25 mouse cellular contexts compared by ENCODE assay signal in genomic region chr5:71972831-71973230, GRCm38 (mm10).
DNase-seq lines count a peak whose midpoint lies in the region; ATAC-seq and TF ChIP-seq lines count a peak whose summit lies in the region.
"Had no signal": no experiment of that assay in that cellular context is flagged by ENCODE, and none has a peak within 500 bp of the region (broad histone marks: within the 10 kb centered on the region; RNA-seq: fewer than 3 reads in every experiment).

No protein-coding gene starts in this region.

- no peaks in the 10 kb centered on the region for H3K9me3 ChIP-seq in midbrain, embryonic 13.5 days
- no peaks in the 10 kb centered on the region for H3K9me3 ChIP-seq in midbrain, embryonic 11.5 days (ENCODE audit: control insufficient read depth, low read length)
- H3K9me3 ChIP-seq: forebrain, embryonic 12.5 days; hindbrain, embryonic 15.5 days had no signal

- peak overlapping the region; percentile 30; the same call in 1 of the 2 replicates for H3K27ac ChIP-seq in midbrain, embryonic 13.5 days
- no peak overlapping the region for H3K27ac ChIP-seq in midbrain, embryonic 11.5 days (ENCODE audit: low read depth, low read length)
- peak overlapping the region; percentile 94 for H3K27ac ChIP-seq in cortical plate, adult 2 months (ENCODE audit: insufficient read depth, low read length)
- H3K27ac ChIP-seq: forebrain, embryonic 12.5 days; gastrocnemius, adult 2 months; hindbrain, embryonic 15.5 days; kidney, postnatal 0 days; stomach, postnatal 0 days had no signal

- no peak for TF ChIP-seq POLR2A in cortical plate, adult 2 months (IDR thresholded peaks at IDR 0.05; ENCODE audit: extremely low read depth, insufficient read depth, low read length)

- H3K36me3 ChIP-seq in midbrain, embryonic 13.5 days: no peaks in the 10 kb centered on the region
- no peaks in the 10 kb centered on the region for H3K36me3 ChIP-seq in midbrain, embryonic 11.5 days (ENCODE audit: control insufficient read depth, insufficient read depth, low read length)
- H3K36me3 ChIP-seq: forebrain, embryonic 12.5 days; hindbrain, embryonic 15.5 days had no signal

- peaks cover 30% of the 10 kb centered on the region for H3K4me1 ChIP-seq in midbrain, embryonic 13.5 days (replicated peaks)
- H3K4me1 ChIP-seq in midbrain, embryonic 11.5 days (ENCODE audit: control insufficient read depth, insufficient read depth, low read length): peaks cover 5% of the 10 kb centered on the region; the same call in 1 of the 2 replicates
- peaks cover 12% of the 10 kb centered on the region for H3K4me1 ChIP-seq in cortical plate, adult 2 months (ENCODE audit: control insufficient read depth, insufficient read depth, low read length)

- no peak overlapping the region for H3K9ac ChIP-seq in midbrain, embryonic 13.5 days (replicated peaks)
- no peak overlapping the region for H3K9ac ChIP-seq in midbrain, embryonic 11.5 days (ENCODE audit: low read length)
- H3K9ac ChIP-seq: forebrain, embryonic 12.5 days; hindbrain, embryonic 15.5 days; lung, embryonic 14.5 days had no signal

- ATAC-seq in frontal cortex, adult (ENCODE audit: low TSS enrichment): peak; percentile 66
- no peak for ATAC-seq in midbrain, embryonic 13.5 days
- no peak for ATAC-seq in midbrain, embryonic 11.5 days (ENCODE audit: low FRiP score)

- no peak overlapping the region for H3K4me2 ChIP-seq in midbrain, embryonic 13.5 days (replicated peaks)
- H3K4me2 ChIP-seq in midbrain, embryonic 11.5 days: no peak overlapping the region
- H3K4me2 ChIP-seq: forebrain, embryonic 12.5 days; heart, embryonic 11.5 days; hindbrain, embryonic 15.5 days; liver, embryonic 11.5 days; lung, embryonic 14.5 days had no signal

- H3K27me3 ChIP-seq in midbrain, embryonic 13.5 days: no peaks in the 10 kb centered on the region
- H3K27me3 ChIP-seq in midbrain, embryonic 11.5 days (ENCODE audit: control insufficient read depth, insufficient read depth, low read length): no peaks in the 10 kb centered on the region
- H3K27me3 ChIP-seq: CH12.LX; forebrain, embryonic 12.5 days; hindbrain, embryonic 15.5 days had no signal

- no peak for TF ChIP-seq CTCF in cortical plate, adult 2 months (IDR thresholded peaks at IDR 0.05; ENCODE audit: extremely low read depth, insufficient read depth, low read length)

- H3K4me3 ChIP-seq in midbrain, embryonic 13.5 days (replicated peaks): no peak overlapping the region
- no peak overlapping the region for H3K4me3 ChIP-seq in midbrain, embryonic 11.5 days (ENCODE audit: low read depth, low read length)
- no peak overlapping the region for H3K4me3 ChIP-seq in cortical plate, adult 2 months (ENCODE audit: insufficient read depth, low read length)
- H3K4me3 ChIP-seq: forebrain, embryonic 12.5 days; gastrocnemius, adult 2 months; hindbrain, embryonic 15.5 days; myocyte had no signal

- no peak for DNase-seq in frontal cortex, postnatal 25 days (ENCODE audit: low spot score in 2 of 2)
- DNase-seq in midbrain, embryonic 11.5 days (ENCODE audit: low spot score, missing footprints): no peak
- peak; percentile 36 to 49 for DNase-seq in right cerebral cortex, postnatal 10 days (ENCODE audit: low spot score in 2 of 2)
- DNase-seq in kidney, adult 9 months: no peak
- no peak for DNase-seq in ovary, adult 18-20 months (ENCODE audit: low spot score)
- DNase-seq: adrenal gland, postnatal 25 days; cerebellum, adult 18-20 months; cerebellum, postnatal 36 days; gastrocnemius, adult 2 months; heart, postnatal 14 days; kidney, adult 11 months; layer of hippocampus, postnatal 36 days; lung, embryonic 14.5 days; lung, postnatal 36 days had no signal

- whole genome bisulfite sequencing in midbrain, embryonic 13.5 days: 61% methylated on average over 5 of the region's 5 CpGs
- 74% methylated on average over 5 of the region's 5 CpGs for WGBS in midbrain, embryonic 11.5 days

Comparison
In these comparisons a context has a peak if more than half of its experiments do, and no peak if none do; other contexts are left out.
1. DNase-seq: peak in right cerebral cortex, postnatal 10 days (2 of 2); none in frontal cortex, postnatal 25 days (0 of 2), midbrain, embryonic 11.5 days (single experiment), kidney, adult 9 months (single experiment) and ovary, adult 18-20 months (single experiment).